Mouse (Mus musculus) brain, embryonic 18.5 days (tissue): ENCODE data around the gene Topors.
"Not testable (repeated sequence)": the region's sequence is repeated elsewhere in the genome, so short reads cannot be mapped to it uniquely, and the experiment has no call there.

Source experiments
- DNase-seq: peaks from one replicate; pipeline ENCODE4 v3.0.0-alpha.2; 2012; ENCODE audit warnings: low read depth, low spot score

Gene Topors

GRCm38 (mm10) chr4:40269430-40270032 is at the start of gene Topors, which contains the start of gene Smim27:
Topors (minus strand) TSS chr4:40269850.
Smim27 (plus strand) TSS chr4:40269579.
- DNase-seq: peak; percentile 94

GRCm38 (mm10) chr4:40317404-40317803 is 47.8 kb upstream of the Topors start:
- DNase-seq: peak; percentile 32

- no peak for DNase-seq
These were observed 43.4 kb upstream of the Topors start for GRCm38 (mm10) chr4:40313026-40313425.

GRCm38 (mm10) chr4:40312213-40312612 is 42.6 kb upstream of the Topors start:
- no peak for DNase-seq

- no peak for DNase-seq
These were observed 41.2 kb upstream of the Topors start for GRCm38 (mm10) chr4:40310796-40311383.

- no peak for DNase-seq
These were observed 40.0 kb upstream of the Topors start for GRCm38 (mm10) chr4:40309682-40310081.

- no peak for DNase-seq
These were observed 32.9 kb upstream of the Topors start for GRCm38 (mm10) chr4:40302445-40303125.

- DNase-seq: peak; percentile 46
These were observed 31.6 kb upstream of the Topors start for GRCm38 (mm10) chr4:40301076-40301789.

- no peak for DNase-seq
These were observed 29.5 kb upstream of the Topors start for GRCm38 (mm10) chr4:40299169-40299568.

GRCm38 (mm10) chr4:40291511-40291910 is 21.9 kb upstream of the Topors start:
- DNase-seq: not testable (repeated sequence)

- no peak for DNase-seq
These were observed 19.4 kb upstream of the Topors start for GRCm38 (mm10) chr4:40289046-40289445.

GRCm38 (mm10) chr4:40287415-40287814 is 17.8 kb upstream of the Topors start:
- DNase-seq: no peak

- DNase-seq: no peak
These were observed 15.9 kb upstream of the Topors start for GRCm38 (mm10) chr4:40285582-40285981.

GRCm38 (mm10) chr4:40279276-40279900 is 9.7 kb upstream of the Topors start, which contains the start of gene Ndufb6:
Ndufb6 (minus strand) TSS chr4:40279421.
- peak; percentile 77 for DNase-seq

- DNase-seq: no peak
These were observed 9.2 kb upstream of the Topors start for GRCm38 (mm10) chr4:40278880-40279275.

GRCm38 (mm10) chr4:40268835-40269234 is 815 bp downstream of the Topors start:
- no peak for DNase-seq

GRCm38 (mm10) chr4:40268204-40268813 is 1.3 kb downstream of the Topors start:
- DNase-seq: peak; percentile 88

- no peak for DNase-seq
These were observed 2.0 kb downstream of the Topors start for GRCm38 (mm10) chr4:40267681-40268080.

GRCm38 (mm10) chr4:40264321-40264720 is 5.3 kb downstream of the Topors start:
- DNase-seq: no peak

GRCm38 (mm10) chr4:40254385-40255103 is 15.1 kb downstream of the Topors start:
- no peak for DNase-seq

GRCm38 (mm10) chr4:40253766-40254165 is 15.9 kb downstream of the Topors start:
- DNase-seq: no peak
